Mouse (Mus musculus) E14TG2a.4 (cell line): Measurements from ENCODE around the gene Gm11492.
A peak's percentile ranks its signal among the peaks of the same experiment; 100 is the strongest.

Experiments used
- H3K27me3 ChIP-seq: 2 replicates; pipeline ENCODE4 v1.6.1; 2014; ENCODE audit warnings: low read length, control low read depth; ENCODE audit not compliant: insufficient read depth
- H3K36me3 ChIP-seq: 2 replicates; pipeline ENCODE4 v1.6.1; 2014; ENCODE audit warnings: low read length, control low read depth; ENCODE audit not compliant: insufficient read depth
- H3K4me1 ChIP-seq: replicated peaks from 2 replicates; pipeline ENCODE4 v1.6.1; 2014; ENCODE audit warnings: low read depth, low read length, control low read depth
- H3K4me3 ChIP-seq: replicated peaks from 2 replicates; pipeline ENCODE4 v1.5.1; 2014; ENCODE audit warnings: mild to moderate bottlenecking, low read length
- H3K9me3 ChIP-seq: 2 replicates; pipeline ENCODE4 v1.6.1; 2014; ENCODE audit warnings: low read length, control low read depth
- CTCF ChIP-seq: conservative IDR thresholded peaks from 2 replicates; pipeline ENCODE4 v1.5.1; 2014; ENCODE audit warnings: low read length
- NANOG ChIP-seq: IDR thresholded peaks from 2 replicates; pipeline ENCODE4 v1.6.1; 2014; ENCODE audit warnings: borderline replicate concordance, low read length, mixed read lengths
- POU5F1 ChIP-seq: IDR thresholded peaks from 2 replicates; pipeline ENCODE4 v1.6.1; 2014; ENCODE audit warnings: low read length, borderline replicate concordance

Gene Gm11492

GRCm38 (mm10) chr11:87574520-87575180 is 8.2 kb downstream of the Gm11492 start:
- no peaks in the 10 kb centered on the region for H3K9me3 ChIP-seq
- H3K36me3 ChIP-seq = no peaks in the 10 kb centered on the region
- peaks cover 61% of the 10 kb centered on the region for H3K4me1 ChIP-seq
- H3K4me3 ChIP-seq = no peak overlapping the region
- H3K27me3 ChIP-seq = peaks cover 55% of the 10 kb centered on the region
- no peak for TF ChIP-seq NANOG
- no peak for TF ChIP-seq POU5F1
- TF ChIP-seq CTCF = no peak

DNA sequence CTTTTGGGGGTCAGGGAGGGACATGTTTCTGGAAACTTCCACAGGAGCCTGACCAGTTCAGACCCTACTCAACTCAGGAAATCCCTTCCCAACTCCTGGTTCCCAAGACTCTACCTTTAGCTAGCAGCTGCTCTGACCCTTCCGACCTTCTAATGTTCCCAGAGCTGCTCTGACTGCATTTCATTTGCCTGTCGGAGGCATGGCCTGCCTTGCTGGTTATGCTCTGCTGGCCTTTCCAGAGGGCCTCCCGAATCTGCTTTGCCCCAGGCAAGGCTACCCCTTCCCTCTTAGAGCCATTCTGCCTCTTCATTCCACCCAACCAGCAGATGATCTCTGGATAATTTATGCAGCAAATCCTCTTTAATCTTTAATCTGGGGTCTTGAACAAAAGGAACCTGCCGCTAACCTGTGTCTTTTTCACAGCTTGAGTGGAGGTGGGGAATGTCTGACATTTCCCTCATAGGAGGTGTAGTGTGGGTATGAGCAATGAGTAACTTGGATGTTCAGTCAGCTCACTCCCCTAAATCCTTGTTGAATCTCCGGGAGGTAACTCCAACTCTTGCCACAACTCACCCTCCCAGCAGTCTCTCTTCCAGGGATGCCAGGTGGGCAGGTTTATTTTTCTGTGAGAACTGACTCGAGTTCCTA is 11.3 kb downstream of the Gm11492 start:
- Histone ChIP-seq H3K4me3 (peak overlapping the region; percentile 81), H3K9me3 (no peaks in the 10 kb centered on the region), H3K27me3 (peaks cover 73% of the 10 kb centered on the region), H3K4me1 (peaks cover 60% of the 10 kb centered on the region), H3K36me3 (no peaks in the 10 kb centered on the region)
- TF ChIP-seq NANOG (no peak), POU5F1 (no peak), CTCF (no peak)

DNA sequence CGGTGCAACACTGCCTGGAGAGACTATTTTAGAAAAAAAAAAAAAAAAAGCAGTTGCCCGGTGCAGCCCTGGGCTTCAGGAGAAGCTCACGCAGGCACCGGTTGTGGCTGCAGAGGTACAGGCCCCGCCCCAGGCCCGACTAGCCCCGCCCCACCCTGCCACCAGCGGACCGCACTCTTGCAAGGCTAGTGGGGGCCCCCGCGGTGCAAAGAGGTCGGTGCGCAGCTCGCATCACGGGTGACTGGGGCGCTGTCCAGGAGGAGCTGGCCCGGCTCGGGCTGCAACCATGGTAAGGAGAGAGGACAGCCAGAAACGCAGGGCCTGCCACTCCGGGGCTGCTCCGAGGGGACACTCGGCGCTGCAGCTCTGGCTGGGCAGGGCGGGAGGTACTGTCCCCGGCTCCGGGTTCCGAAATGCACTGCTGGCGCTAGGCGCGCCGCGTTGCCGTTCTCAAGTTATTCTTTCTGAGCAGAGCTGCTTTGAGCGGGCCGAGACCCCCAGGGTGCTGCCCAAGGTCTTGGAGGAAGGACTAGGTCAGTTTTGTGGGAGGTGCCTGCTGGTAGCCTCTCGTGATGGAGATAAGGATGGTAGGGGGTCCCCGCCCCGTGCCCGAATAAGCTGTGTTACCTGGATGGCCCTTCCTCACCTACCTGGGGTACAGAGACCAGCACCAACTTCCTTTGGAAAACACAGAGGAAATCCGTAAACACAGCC is 12.0 kb downstream of the Gm11492 start:
- H3K9me3 ChIP-seq = no peaks in the 10 kb centered on the region
- peaks cover 78% of the 10 kb centered on the region for H3K27me3 ChIP-seq
- H3K4me3 ChIP-seq = peak overlapping the region; percentile 81
- TF ChIP-seq CTCF = no peak
- TF ChIP-seq POU5F1 = no peak
- TF ChIP-seq NANOG = no peak
- H3K36me3 ChIP-seq = no peaks in the 10 kb centered on the region
- peaks cover 61% of the 10 kb centered on the region for H3K4me1 ChIP-seq

DNA sequence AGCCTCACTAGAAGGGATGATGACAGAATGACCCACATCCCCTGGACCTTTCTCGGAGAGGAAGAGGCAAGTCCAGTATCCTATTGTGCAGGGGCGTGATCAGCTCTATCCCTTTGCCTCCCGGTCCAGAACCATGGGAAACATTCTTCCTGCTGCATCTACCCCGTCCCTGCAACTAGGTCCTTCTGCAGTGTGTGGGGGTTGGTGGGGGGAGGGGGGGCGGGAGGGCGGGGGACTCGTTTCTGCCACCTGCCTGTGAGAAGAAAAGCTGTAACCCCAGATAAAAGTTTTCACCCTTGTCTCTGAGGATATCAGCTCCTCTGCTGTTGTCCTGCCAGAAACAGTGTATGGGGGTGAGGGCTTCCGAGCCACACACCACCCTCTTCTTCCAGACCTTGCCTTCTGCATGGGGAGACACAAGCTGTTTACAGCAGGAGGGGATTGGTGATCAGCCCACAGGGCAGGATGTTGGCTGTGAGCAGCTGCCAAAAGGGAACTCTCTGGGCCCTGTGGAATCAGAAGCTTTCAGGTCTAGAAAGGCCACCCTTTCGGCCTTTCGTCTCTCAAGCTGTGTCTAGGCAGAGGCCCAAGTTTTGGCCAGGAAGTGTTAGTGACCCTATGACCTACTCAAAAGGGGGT is 12.6 kb downstream of the Gm11492 start:
- H3K36me3 ChIP-seq = no peaks in the 10 kb centered on the region
- peaks cover 76% of the 10 kb centered on the region for H3K27me3 ChIP-seq
- TF ChIP-seq POU5F1 (no peak), CTCF (no peak), NANOG (no peak)
- no peaks in the 10 kb centered on the region for H3K9me3 ChIP-seq
- H3K4me1 ChIP-seq = peaks cover 59% of the 10 kb centered on the region
- H3K4me3 ChIP-seq = peak overlapping the region; percentile 81

DNA sequence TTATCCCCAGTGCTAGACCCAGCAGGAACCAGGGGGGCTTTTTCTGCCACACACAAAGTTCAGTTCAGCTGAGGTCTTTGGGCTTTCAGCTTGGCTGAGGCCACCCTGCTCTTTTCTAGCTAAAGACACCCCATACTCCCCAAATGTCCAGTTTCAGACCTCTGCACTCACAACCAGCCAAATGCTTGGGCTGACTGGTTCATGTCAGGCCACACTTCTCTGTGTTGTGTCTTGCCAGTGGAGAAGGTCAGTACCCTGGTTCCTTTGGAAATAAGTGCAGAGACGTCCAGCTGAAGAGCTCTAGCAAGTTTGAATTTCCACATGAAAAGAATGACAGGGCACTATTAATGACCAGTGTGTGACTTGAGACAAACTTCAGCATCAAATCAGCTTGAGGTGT is 13.3 kb downstream of the Gm11492 start:
- peaks cover 53% of the 10 kb centered on the region for H3K4me1 ChIP-seq
- no peaks in the 10 kb centered on the region for H3K9me3 ChIP-seq
- TF ChIP-seq POU5F1 = no peak
- TF ChIP-seq CTCF = no peak
- no peak for TF ChIP-seq NANOG
- H3K4me3 ChIP-seq = no peak overlapping the region
- peaks cover 79% of the 10 kb centered on the region for H3K27me3 ChIP-seq
- no peaks in the 10 kb centered on the region for H3K36me3 ChIP-seq

GRCm38 (mm10) chr11:87580543-87581085 is 14.2 kb downstream of the Gm11492 start:
- TF ChIP-seq CTCF (no peak), POU5F1 (no peak), NANOG (no peak)
- H3K4me3 ChIP-seq = no peak overlapping the region
- H3K36me3 ChIP-seq = no peaks in the 10 kb centered on the region
- no peaks in the 10 kb centered on the region for H3K9me3 ChIP-seq
- peaks cover 47% of the 10 kb centered on the region for H3K4me1 ChIP-seq
- H3K27me3 ChIP-seq = peaks cover 77% of the 10 kb centered on the region

GRCm38 (mm10) chr11:87581161-87581865 is 14.9 kb downstream of the Gm11492 start:
- Histone ChIP-seq H3K9me3 (no peaks in the 10 kb centered on the region), H3K27me3 (peaks cover 75% of the 10 kb centered on the region), H3K36me3 (no peaks in the 10 kb centered on the region), H3K4me3 (no peak overlapping the region), H3K4me1 (peaks cover 46% of the 10 kb centered on the region)
- TF ChIP-seq POU5F1 = no peak
- no peak for TF ChIP-seq NANOG
- TF ChIP-seq CTCF = no peak
